Mouse (Mus musculus) neural tube, embryonic 12.5 days (tissue): ENCODE data around the gene Rptor. TPM values are rescaled to one million over a fixed set of nuclear protein-coding genes. Genes with fewer than 3 reads are reported as not detected.

Source experiments
- ATAC-seq: fragments of 200-750 bp; cut with Nextera tagmentation; 2 replicates; pipeline ENCODE4 v1.8.0; 2017; ENCODE audit warnings: low read depth, mild to moderate bottlenecking, moderate TSS enrichment, moderate library complexity; ENCODE audit not compliant: low FRiP score
- H3K27ac ChIP-seq: fragments of 300-500 bp; sonication (generic); 2 replicates; pipeline ENCODE4 v1.5.1; 2016
- H3K27me3 ChIP-seq: fragments of 300-500 bp; sonication (generic); replicated peaks from 2 replicates; pipeline ENCODE4 v1.6.1; 2016; ENCODE audit warnings: mild to moderate bottlenecking
- H3K36me3 ChIP-seq: fragments of 300-500 bp; sonication (generic); 2 replicates; pipeline ENCODE4 v1.6.1; 2016; ENCODE audit warnings: mild to moderate bottlenecking
- H3K4me1 ChIP-seq: fragments of 300-500 bp; sonication (generic); 2 replicates; pipeline ENCODE4 v1.6.1; 2016
- H3K4me2 ChIP-seq: fragments of 300-500 bp; sonication (generic); replicated peaks from 2 replicates; pipeline ENCODE4 v1.6.1; 2016; ENCODE audit warnings: mild to moderate bottlenecking
- H3K4me3 ChIP-seq: fragments of 300-500 bp; sonication (generic); 2 replicates; pipeline ENCODE4 v1.5.1; 2016
- H3K9ac ChIP-seq: fragments of 300-500 bp; sonication (generic); 2 replicates; pipeline ENCODE4 v1.6.1; 2016; ENCODE audit warnings: mild to moderate bottlenecking
- H3K9me3 ChIP-seq: fragments of 300-500 bp; sonication (generic); 2 replicates; pipeline ENCODE4 v1.6.1; 2016; ENCODE audit warnings: mild to moderate bottlenecking
- WGBS: fragments of 180-500 bp; shearing (Covaris S2); methylation state at CpG from one replicate; pipeline ENCODE4 v1.1.7; 2016; 5-methylcytosine and 5-hydroxymethylcytosine counted together
- polyA plus RNA-seq: library from polyadenylated mRNA; unstranded; fragments of >200 nt; fragmentation: Nextera tagmentation; extraction: Ambion mirVana; gene quantifications from 2 replicates; pipeline ENCODE4 v1.2.1, GENCODE M21; 2016

Rptor gene
- polyA plus RNA-seq, 1 experiment from 2014 or later = 17.8 TPM

- no peak overlapping the region for H3K4me2 ChIP-seq
Measured at GRCm38 (mm10) chr11:119836326-119836725, 233.6 kb downstream of the Rptor start.

GRCm38 (mm10) chr11:119837786-119838185 is 235.1 kb downstream of the Rptor start:
- H3K36me3 ChIP-seq = peaks cover 5% of the 10 kb centered on the region; the same call in 1 of the 2 replicates
- no peak overlapping the region for H3K4me2 ChIP-seq
- no peak overlapping the region for H3K4me3 ChIP-seq
- no peaks in the 10 kb centered on the region for H3K9me3 ChIP-seq
- H3K27me3 ChIP-seq = no peaks in the 10 kb centered on the region
- H3K4me1 ChIP-seq = 0 out of 2 replicates have a peak, but pooled peaks cover 6% of the 10 kb centered on the region
- ATAC-seq = no peak
- H3K27ac ChIP-seq = no peak overlapping the region
- WGBS = 80% methylated on average over 1 of the region's 1 CpGs
- no peak overlapping the region for H3K9ac ChIP-seq

More at GRCm38 (mm10) chr11:119836326-119836725, 233.6 kb downstream of the Rptor start:
- no peaks in the 10 kb centered on the region for H3K9me3 ChIP-seq
- no peak for ATAC-seq
- H3K4me1 ChIP-seq = peaks cover 15% of the 10 kb centered on the region
- 69% methylated on average over 3 of the region's 3 CpGs for WGBS
- H3K27me3 ChIP-seq = no peaks in the 10 kb centered on the region
- no peak overlapping the region for H3K4me3 ChIP-seq
- H3K36me3 ChIP-seq = peaks cover 5% of the 10 kb centered on the region; the same call in 1 of the 2 replicates
- no peak overlapping the region for H3K9ac ChIP-seq
- H3K27ac ChIP-seq = no peak overlapping the region

GRCm38 (mm10) chr11:119839411-119840342 is 237.0 kb downstream of the Rptor start:
- no peak overlapping the region for H3K27ac ChIP-seq
- ATAC-seq = no peak
- H3K4me2 ChIP-seq = no peak overlapping the region
- H3K27me3 ChIP-seq = no peaks in the 10 kb centered on the region
- 90% methylated on average over 10 of the region's 10 CpGs for WGBS
- no peak overlapping the region for H3K4me3 ChIP-seq
- H3K4me1 ChIP-seq = no peaks in the 10 kb centered on the region
- H3K36me3 ChIP-seq = peaks cover 15% of the 10 kb centered on the region; the same call in 1 of the 2 replicates
- no peak overlapping the region for H3K9ac ChIP-seq
- no peaks in the 10 kb centered on the region for H3K9me3 ChIP-seq

GRCm38 (mm10) chr11:119846608-119847007 is 243.9 kb downstream of the Rptor start:
- 94% methylated on average over 6 of the region's 6 CpGs for WGBS
- no peak for ATAC-seq
- H3K9ac ChIP-seq = no peak overlapping the region
- peaks cover 38% of the 10 kb centered on the region for H3K36me3 ChIP-seq
- H3K4me1 ChIP-seq = no peaks in the 10 kb centered on the region
- no peak overlapping the region for H3K27ac ChIP-seq
- no peaks in the 10 kb centered on the region for H3K27me3 ChIP-seq
- H3K4me2 ChIP-seq = no peak overlapping the region
- H3K4me3 ChIP-seq = no peak overlapping the region
- H3K9me3 ChIP-seq = no peaks in the 10 kb centered on the region

GRCm38 (mm10) chr11:119847076-119847475 is 244.4 kb downstream of the Rptor start:
- H3K36me3 ChIP-seq = peaks cover 43% of the 10 kb centered on the region
- no peak overlapping the region for H3K4me2 ChIP-seq
- H3K4me1 ChIP-seq = no peaks in the 10 kb centered on the region
- ATAC-seq = no peak
- no peaks in the 10 kb centered on the region for H3K27me3 ChIP-seq
- no peaks in the 10 kb centered on the region for H3K9me3 ChIP-seq
- H3K4me3 ChIP-seq = no peak overlapping the region
- WGBS = 90% methylated on average over 3 of the region's 3 CpGs
- no peak overlapping the region for H3K9ac ChIP-seq
- H3K27ac ChIP-seq = no peak overlapping the region

GRCm38 (mm10) chr11:119847569-119847968 is 244.9 kb downstream of the Rptor start:
- Histone ChIP-seq H3K4me1 (no peaks in the 10 kb centered on the region), H3K27ac (no peak overlapping the region), H3K9ac (no peak overlapping the region), H3K4me3 (no peak overlapping the region), H3K27me3 (no peaks in the 10 kb centered on the region), H3K36me3 (peaks cover 47% of the 10 kb centered on the region), H3K4me2 (no peak overlapping the region), H3K9me3 (no peaks in the 10 kb centered on the region)
- ATAC-seq = no peak
- 91% methylated on average over 3 of the region's 3 CpGs for WGBS

- H3K4me2 ChIP-seq = no peak overlapping the region
- H3K4me1 ChIP-seq = no peaks in the 10 kb centered on the region
- no peak overlapping the region for H3K27ac ChIP-seq
- no peak for ATAC-seq
- peaks cover 53% of the 10 kb centered on the region for H3K36me3 ChIP-seq
- H3K4me3 ChIP-seq = no peak overlapping the region
- no peak overlapping the region for H3K9ac ChIP-seq
- no peaks in the 10 kb centered on the region for H3K27me3 ChIP-seq
- WGBS = 92% methylated on average over 5 of the region's 5 CpGs
- no peaks in the 10 kb centered on the region for H3K9me3 ChIP-seq
Measured at GRCm38 (mm10) chr11:119848189-119848588, 245.5 kb downstream of the Rptor start.

- Histone ChIP-seq H3K9ac (no peak overlapping the region), H3K27me3 (no peaks in the 10 kb centered on the region)
- WGBS = 71% methylated on average over 7 of the region's 7 CpGs
Measured at GRCm38 (mm10) chr11:119855999-119856398, 253.3 kb downstream of the Rptor start.

GRCm38 (mm10) chr11:119862523-119863299 is 260.0 kb downstream of the Rptor start:
- ATAC-seq = no peak
- peaks cover 44% of the 10 kb centered on the region for H3K36me3 ChIP-seq
- 0 out of 2 replicates have a peak, but pooled peaks cover 12% of the 10 kb centered on the region for H3K4me1 ChIP-seq
- H3K4me3 ChIP-seq = no peak overlapping the region
- 86% methylated on average over 8 of the region's 8 CpGs for WGBS
- no peaks in the 10 kb centered on the region for H3K27me3 ChIP-seq
- no peak overlapping the region for H3K9ac ChIP-seq
- no peak overlapping the region for H3K27ac ChIP-seq
- H3K4me2 ChIP-seq = no peak overlapping the region
- H3K9me3 ChIP-seq = no peaks in the 10 kb centered on the region

More at GRCm38 (mm10) chr11:119855999-119856398, 253.3 kb downstream of the Rptor start:
- peaks cover 62% of the 10 kb centered on the region for H3K36me3 ChIP-seq
- no peak for ATAC-seq
- H3K27ac ChIP-seq = no peak overlapping the region
- H3K4me1 ChIP-seq = no peaks in the 10 kb centered on the region
- H3K4me2 ChIP-seq = no peak overlapping the region
- no peaks in the 10 kb centered on the region for H3K9me3 ChIP-seq
- H3K4me3 ChIP-seq = no peak overlapping the region

- H3K27ac ChIP-seq = no peak overlapping the region
- no peak overlapping the region for H3K4me3 ChIP-seq
- H3K4me2 ChIP-seq = no peak overlapping the region
- H3K27me3 ChIP-seq = no peaks in the 10 kb centered on the region
- peaks cover 37% of the 10 kb centered on the region for H3K36me3 ChIP-seq
- WGBS = 47% methylated on average over 10 of the region's 10 CpGs
- no peak overlapping the region for H3K9ac ChIP-seq
- H3K9me3 ChIP-seq = no peaks in the 10 kb centered on the region
- 0 out of 2 replicates have a peak, but pooled peaks cover 12% of the 10 kb centered on the region for H3K4me1 ChIP-seq
- ATAC-seq = no peak
Measured at GRCm38 (mm10) chr11:119863421-119863821, 260.7 kb downstream of the Rptor start.

GRCm38 (mm10) chr11:119866837-119867236 is 264.1 kb downstream of the Rptor start:
- Histone ChIP-seq H3K4me3 (no peak overlapping the region), H3K27ac (no peak overlapping the region), H3K9me3 (no peaks in the 10 kb centered on the region), H3K4me1 (0 out of 2 replicates have a peak, but pooled peaks cover 12% of the 10 kb centered on the region), H3K36me3 (peaks cover 47% of the 10 kb centered on the region), H3K9ac (no peak overlapping the region), H3K4me2 (no peak overlapping the region), H3K27me3 (no peaks in the 10 kb centered on the region)
- ATAC-seq = no peak
- 87% methylated on average over 6 of the region's 6 CpGs for WGBS

- 85% methylated on average over 3 of the region's 3 CpGs for WGBS
- no peak overlapping the region for H3K9ac ChIP-seq
- H3K27ac ChIP-seq = no peak overlapping the region
- H3K27me3 ChIP-seq = no peaks in the 10 kb centered on the region
- no peak overlapping the region for H3K4me3 ChIP-seq
- H3K4me1 ChIP-seq = 0 out of 2 replicates have a peak, but pooled peaks cover 4% of the 10 kb centered on the region
- H3K9me3 ChIP-seq = no peaks in the 10 kb centered on the region
- H3K36me3 ChIP-seq = peaks cover 52% of the 10 kb centered on the region
- H3K4me2 ChIP-seq = no peak overlapping the region
- ATAC-seq = no peak
Measured at GRCm38 (mm10) chr11:119868138-119868537, 265.4 kb downstream of the Rptor start.
